Mouse (Mus musculus) adrenal gland, postnatal 25 days (tissue): ENCODE results near the gene Olfr573-ps1. TPM values are rescaled to one million over a fixed set of nuclear protein-coding genes. Genes with fewer than 3 reads are reported as not detected.

Experiments used
- DNase-seq: peaks from one replicate; pipeline ENCODE4 v3.0.0; 2021; ENCODE audit warnings: mixed read lengths
- long read RNA-seq: library from polyadenylated mRNA; stranded (forward); transcript quantifications from one replicate; pipeline ENCODE4 v2.0.0, GENCODE M21; 2021
- total RNA-seq: library from RNA; stranded (reverse); gene quantifications from 2 replicates; pipeline ENCODE4 v1.2.3, GENCODE M21; 2021

Gene Olfr573-ps1
- total RNA-seq: not detected in 2 replicates
- long read RNA-seq: 0 reads

GRCm38 (mm10) chr7:102942475-102942874 lies at the start of gene Olfr573-ps1:
Gene Olfr573-ps1 (minus strand): TSS chr7:102942575.
- no peak for DNase-seq

GRCm38 (mm10) chr7:102989224-102989623 lies 46.8 kb upstream of the Olfr573-ps1 start, which contains the start of gene Olfr578:
Gene Olfr578 (minus strand): TSS chr7:102989324.
- no peak for DNase-seq

- no peak for DNase-seq
Observed at GRCm38 (mm10) chr7:102975843-102976242, 33.5 kb upstream of the Olfr573-ps1 start, which contains the start of gene Olfr577. Gene Olfr577 (minus strand): TSS chr7:102975943.

- no peak for DNase-seq
Observed at GRCm38 (mm10) chr7:102974399-102974798, 32.0 kb upstream of the Olfr573-ps1 start.

- DNase-seq: no peak
Observed at GRCm38 (mm10) chr7:102962360-102962759, 20.0 kb upstream of the Olfr573-ps1 start, which contains the start of gene Olfr576. Gene Olfr576 (plus strand): TSS chr7:102962660.

GRCm38 (mm10) chr7:102958593-102958992 lies 16.2 kb upstream of the Olfr573-ps1 start, which contains the start of gene Olfr575:
Gene Olfr575 (minus strand): TSS chr7:102958775.
- no peak for DNase-seq

- DNase-seq: no peak
Observed at GRCm38 (mm10) chr7:102958137-102958536, 15.8 kb upstream of the Olfr573-ps1 start.

- no peak for DNase-seq
Observed at GRCm38 (mm10) chr7:102950732-102951131, 8.4 kb upstream of the Olfr573-ps1 start.

- DNase-seq: no peak
Observed at GRCm38 (mm10) chr7:102948167-102948566, 5.8 kb upstream of the Olfr573-ps1 start, which contains the start of gene Olfr574. Gene Olfr574 (plus strand): TSS chr7:102948467.

GRCm38 (mm10) chr7:102943417-102943816 lies 1.0 kb upstream of the Olfr573-ps1 start:
- no peak for DNase-seq

GRCm38 (mm10) chr7:102927105-102927504 lies 15.3 kb downstream of the Olfr573-ps1 start:
- DNase-seq: no peak

GRCm38 (mm10) chr7:102924109-102924508 lies 18.3 kb downstream of the Olfr573-ps1 start, which contains the start of gene Olfr572:
Gene Olfr572 (plus strand): TSS chr7:102924409.
- no peak for DNase-seq

- no peak for DNase-seq
Observed at GRCm38 (mm10) chr7:102919632-102920031, 22.7 kb downstream of the Olfr573-ps1 start.

- DNase-seq: no peak
Observed at GRCm38 (mm10) chr7:102917032-102917875, 25.1 kb downstream of the Olfr573-ps1 start, which contains the start of gene Olfr571. Gene Olfr571 (minus strand): TSS chr7:102917536.

- DNase-seq: no peak
Observed at GRCm38 (mm10) chr7:102916405-102916804, 26.0 kb downstream of the Olfr573-ps1 start.

GRCm38 (mm10) chr7:102915261-102915660 lies 27.1 kb downstream of the Olfr573-ps1 start:
- no peak for DNase-seq

Other genes starting within 250 kb of the Olfr573-ps1 start
- gene Olfr557, start 246.7 kb downstream of the Olfr573-ps1 start, total RNA-seq: not detected in 2 replicates
- gene Olfr558, start 240.4 kb downstream of the Olfr573-ps1 start, total RNA-seq: 0.36 and 0.38 TPM in 2 replicates
- gene Olfr33, start 223.5 kb downstream of the Olfr573-ps1 start, total RNA-seq: not detected in 2 replicates
- gene Olfr559, start 215.1 kb downstream of the Olfr573-ps1 start, total RNA-seq: not detected in 2 replicates
- gene Olfr560, start 183.2 kb downstream of the Olfr573-ps1 start, total RNA-seq: not detected in 2 replicates
- gene Olfr78, start 183.1 kb downstream of the Olfr573-ps1 start, total RNA-seq: 0.24 and 0.43 TPM in 2 replicates
- not detected in 2 replicates for gene Olfr561, start 171.4 kb downstream of the Olfr573-ps1 start, total RNA-seq
- not detected in 2 replicates for gene Olfr564, start 139.1 kb downstream of the Olfr573-ps1 start, total RNA-seq
- not detected in 2 replicates for gene Olfr566, start 83.8 kb downstream of the Olfr573-ps1 start, total RNA-seq
- not detected in 2 replicates for gene Olfr568, start 65.5 kb downstream of the Olfr573-ps1 start, total RNA-seq
- gene Olfr569, start 51.7 kb downstream of the Olfr573-ps1 start, total RNA-seq: not detected in 2 replicates
- gene Olfr570, start 48.0 kb downstream of the Olfr573-ps1 start, total RNA-seq: not detected in 2 replicates
- gene Olfr571, start 25.0 kb downstream of the Olfr573-ps1 start, total RNA-seq: not detected in 2 replicates
- not detected in 2 replicates for gene Olfr572, start 18.2 kb downstream of the Olfr573-ps1 start, total RNA-seq
- not detected in 2 replicates for gene Olfr574, start 5.9 kb upstream of the Olfr573-ps1 start, total RNA-seq
- not detected in 2 replicates for gene Olfr575, start 16.2 kb upstream of the Olfr573-ps1 start, total RNA-seq
- not detected in 2 replicates for gene Olfr576, start 20.1 kb upstream of the Olfr573-ps1 start, total RNA-seq
- gene Olfr577, start 33.4 kb upstream of the Olfr573-ps1 start, total RNA-seq: not detected in 2 replicates
- not detected in 2 replicates for gene Olfr578, start 46.7 kb upstream of the Olfr573-ps1 start, total RNA-seq
- not detected in 2 replicates for gene Olfr582, start 95.4 kb upstream of the Olfr573-ps1 start, total RNA-seq
- gene Olfr583, start 108.7 kb upstream of the Olfr573-ps1 start, total RNA-seq: not detected in 2 replicates
- not detected in 2 replicates for gene Olfr584, start 139.3 kb upstream of the Olfr573-ps1 start, total RNA-seq
- not detected in 2 replicates for gene Olfr585, start 155.1 kb upstream of the Olfr573-ps1 start, total RNA-seq
- gene Olfr586, start 183.1 kb upstream of the Olfr573-ps1 start, total RNA-seq: not detected in 2 replicates
- gene Olfr588-ps1, start 198.3 kb upstream of the Olfr573-ps1 start, total RNA-seq: not detected in 2 replicates
- gene Olfr589, start 213.8 kb upstream of the Olfr573-ps1 start, total RNA-seq: not detected in 2 replicates
- gene Olfr591, start 235.8 kb upstream of the Olfr573-ps1 start, total RNA-seq: not detected in 2 replicates
- gene Olfr592, start 242.2 kb upstream of the Olfr573-ps1 start, total RNA-seq: not detected in 2 replicates